Mouse (Mus musculus) adrenal gland, adult (tissue): ENCODE results near the gene Nxpe2.
A peak's percentile ranks its signal among the peaks of the same experiment; 100 is the strongest.

Source experiments
- DNase-seq, 2 experiments: peaks; one replicate each; pipeline ENCODE4 v3.0.0; 2022 to 2023; ENCODE audit warnings: low spot score in 1 of 2; ENCODE audit not compliant: inconsistent age in 2 of 2

Nxpe2 gene

DNA sequence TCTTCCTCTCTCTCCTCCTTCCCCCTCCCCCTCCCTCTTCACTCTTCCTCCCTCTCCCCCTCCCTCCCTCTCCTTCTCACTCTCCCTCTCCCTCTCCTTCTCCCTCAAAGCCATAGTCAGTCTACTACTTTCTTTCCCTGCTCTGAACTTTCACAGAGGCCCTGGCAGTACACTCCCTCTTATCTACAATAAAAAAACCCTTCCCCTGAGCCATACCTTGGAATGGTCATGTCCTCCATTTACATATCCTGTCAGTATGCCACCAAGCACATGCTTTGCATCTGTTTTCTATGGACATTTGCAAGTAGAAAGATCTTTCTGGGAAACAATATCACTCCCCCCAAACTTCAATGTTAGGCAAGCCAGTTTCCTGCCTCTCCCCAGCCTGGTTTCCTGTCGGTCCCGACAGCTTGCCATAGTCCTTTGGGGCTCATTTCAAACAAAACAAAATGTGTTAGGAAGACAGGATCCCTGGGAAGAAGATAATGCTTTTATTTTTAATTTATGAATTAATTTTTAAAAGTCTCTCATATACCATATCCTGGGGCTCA lies at the start of gene Nxpe2:
Nxpe2 (minus strand) TSS at position 307 of the 551 bp plus-strand sequence.
- peak in 1 of 2 experiments; percentile 22 for DNase-seq

DNA sequence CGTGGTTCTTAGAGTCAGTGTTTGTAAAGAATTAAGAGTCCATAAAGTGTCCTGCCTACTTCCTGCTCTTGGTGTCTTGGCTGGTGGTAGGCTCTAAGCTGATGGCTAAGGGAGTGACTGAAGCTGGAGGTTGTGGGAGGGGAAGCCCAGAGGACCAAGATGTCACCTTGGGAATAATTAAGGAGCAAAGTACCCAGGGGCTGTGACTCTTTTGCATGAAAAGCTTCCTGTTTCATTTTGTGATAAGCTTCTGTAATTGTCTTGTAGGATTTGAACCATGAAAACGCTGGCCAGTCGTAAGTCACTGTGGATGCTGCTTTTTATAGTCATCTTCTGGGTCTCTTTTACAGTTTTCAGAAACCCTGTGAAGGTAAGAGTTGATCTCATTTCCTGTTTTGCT lies 36.7 kb upstream of the Nxpe2 start:
- no peak for DNase-seq

- DNase-seq, result no peak
These were observed 35.2 kb upstream of the Nxpe2 start for GRCm38 (mm10) chr9:48388451-48388850.

DNA sequence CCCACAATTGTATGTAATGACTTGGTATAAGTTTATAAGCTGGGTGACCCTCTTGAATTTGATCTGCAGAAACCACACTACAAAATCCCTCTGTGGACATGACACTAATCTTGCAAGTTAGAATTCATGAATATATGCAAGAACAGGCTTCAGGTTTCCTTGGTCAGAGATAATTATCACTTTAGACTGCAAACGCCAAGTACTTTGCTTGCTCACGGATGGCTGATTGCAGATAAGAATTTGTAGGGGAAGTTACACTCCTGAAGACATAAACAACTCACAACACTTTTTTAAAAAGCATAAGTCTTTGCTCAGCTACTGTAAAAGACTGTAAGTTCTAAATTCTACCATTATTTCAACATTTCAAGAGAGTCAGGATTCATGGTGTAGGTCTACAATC lies 21.1 kb upstream of the Nxpe2 start:
- no peak for DNase-seq

- no peak for DNase-seq
These were observed 20.1 kb upstream of the Nxpe2 start for GRCm38 (mm10) chr9:48373232-48373878.

GRCm38 (mm10) chr9:48362743-48363142 lies 9.5 kb upstream of the Nxpe2 start:
- DNase-seq, result no peak

- DNase-seq, result no peak
These were observed 8.8 kb upstream of the Nxpe2 start for GRCm38 (mm10) chr9:48361815-48362631.

DNA sequence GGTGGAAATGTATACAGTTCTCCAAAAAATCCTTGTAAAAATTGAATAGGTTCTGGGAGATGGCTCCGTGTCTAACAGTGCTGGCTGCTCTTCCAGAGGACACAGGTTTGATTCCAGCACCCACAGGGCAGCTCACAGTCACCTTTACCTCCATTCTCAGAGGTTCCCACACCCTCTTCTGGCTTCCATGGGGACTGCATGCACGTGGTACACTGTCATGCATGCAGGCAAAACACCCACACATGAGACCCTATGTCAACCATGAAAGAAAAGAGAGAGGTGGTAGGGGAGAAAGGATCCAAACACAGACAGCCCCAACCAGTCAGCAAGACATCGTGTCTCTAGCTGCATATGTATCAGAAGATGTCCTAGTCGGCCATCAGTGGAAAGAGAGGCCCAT lies 7.6 kb upstream of the Nxpe2 start:
- DNase-seq, result no peak

DNA sequence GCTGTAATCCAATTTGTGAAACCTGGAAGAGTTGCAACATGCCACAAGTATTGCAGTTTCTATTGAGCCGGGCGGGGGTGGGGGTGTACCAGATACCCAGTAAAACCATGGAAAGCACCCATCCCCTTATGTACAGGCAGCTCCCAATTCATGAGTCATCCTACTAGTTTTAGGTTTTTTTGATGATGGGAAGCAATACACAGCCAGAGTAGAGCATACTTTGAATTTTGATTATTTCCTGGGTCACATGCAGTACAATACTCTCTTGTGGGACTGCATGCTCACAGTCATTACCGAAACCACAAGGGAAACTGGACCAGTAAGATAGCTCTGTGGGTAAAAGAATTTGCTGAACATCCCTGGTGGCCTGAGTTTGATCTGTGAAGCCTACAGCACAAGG lies 3.8 kb upstream of the Nxpe2 start:
- DNase-seq, result no peak

- peak; percentile 77 to 93 for DNase-seq
These were observed 1.5 kb upstream of the Nxpe2 start for GRCm38 (mm10) chr9:48354793-48355192.

DNA sequence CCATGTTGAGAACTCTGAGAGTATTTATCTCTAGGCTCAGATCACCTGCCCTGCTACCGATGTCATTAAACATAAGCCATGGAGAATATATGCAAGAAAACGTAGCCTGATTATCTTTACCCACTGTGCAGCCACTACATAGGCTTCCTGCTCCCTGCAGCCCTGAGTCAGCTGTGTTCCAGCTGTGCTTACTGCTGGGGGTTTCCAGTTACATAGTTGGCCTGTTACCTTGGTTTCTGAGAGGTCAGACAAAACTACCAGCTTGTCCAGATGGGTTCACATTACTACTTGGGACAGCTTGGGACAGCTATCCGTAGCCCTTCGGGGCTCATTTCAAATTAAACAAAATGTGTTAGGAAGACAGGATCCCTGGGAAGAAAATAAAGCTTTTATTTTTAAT lies 868 bp upstream of the Nxpe2 start:
- no peak for DNase-seq

DNA sequence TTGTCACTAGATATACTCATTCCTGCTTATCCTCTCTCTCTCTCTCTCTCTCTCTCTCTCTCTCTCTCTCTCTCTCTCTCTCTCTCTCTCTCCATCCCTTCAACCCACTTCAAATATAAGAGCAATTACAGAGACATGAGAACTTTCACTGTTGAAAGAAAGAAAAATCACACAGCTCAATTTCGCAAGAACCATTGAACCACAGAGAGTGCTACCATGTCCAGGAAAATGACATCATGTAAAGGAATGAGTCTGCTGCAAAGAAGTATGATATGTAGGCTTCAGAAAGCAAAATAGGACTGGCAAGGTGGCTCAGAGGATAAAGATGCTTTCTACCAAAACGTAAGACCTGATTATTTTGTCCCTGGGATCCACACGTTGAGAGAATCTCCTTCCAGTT lies 7.4 kb downstream of the Nxpe2 start:
- no peak for DNase-seq

DNA sequence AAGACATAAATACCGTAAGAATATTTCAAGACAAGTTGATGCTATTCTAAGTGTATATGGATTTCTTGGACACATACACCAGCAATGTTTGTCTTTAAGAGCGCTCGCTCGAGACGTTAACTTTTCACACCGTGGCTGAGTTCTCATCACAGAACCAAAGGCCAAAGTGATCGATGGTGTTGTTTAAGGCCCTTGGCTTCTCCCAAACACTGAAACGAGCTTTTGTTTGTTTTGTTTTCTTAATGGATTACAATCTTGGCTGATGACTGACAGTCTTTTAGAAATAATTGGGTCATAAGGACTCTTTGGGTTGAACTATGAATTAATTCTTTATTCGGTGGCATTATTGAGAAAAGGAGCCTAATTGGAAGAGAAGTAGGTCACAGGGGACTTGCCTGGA lies 7.8 kb downstream of the Nxpe2 start:
- no peak for DNase-seq

DNA sequence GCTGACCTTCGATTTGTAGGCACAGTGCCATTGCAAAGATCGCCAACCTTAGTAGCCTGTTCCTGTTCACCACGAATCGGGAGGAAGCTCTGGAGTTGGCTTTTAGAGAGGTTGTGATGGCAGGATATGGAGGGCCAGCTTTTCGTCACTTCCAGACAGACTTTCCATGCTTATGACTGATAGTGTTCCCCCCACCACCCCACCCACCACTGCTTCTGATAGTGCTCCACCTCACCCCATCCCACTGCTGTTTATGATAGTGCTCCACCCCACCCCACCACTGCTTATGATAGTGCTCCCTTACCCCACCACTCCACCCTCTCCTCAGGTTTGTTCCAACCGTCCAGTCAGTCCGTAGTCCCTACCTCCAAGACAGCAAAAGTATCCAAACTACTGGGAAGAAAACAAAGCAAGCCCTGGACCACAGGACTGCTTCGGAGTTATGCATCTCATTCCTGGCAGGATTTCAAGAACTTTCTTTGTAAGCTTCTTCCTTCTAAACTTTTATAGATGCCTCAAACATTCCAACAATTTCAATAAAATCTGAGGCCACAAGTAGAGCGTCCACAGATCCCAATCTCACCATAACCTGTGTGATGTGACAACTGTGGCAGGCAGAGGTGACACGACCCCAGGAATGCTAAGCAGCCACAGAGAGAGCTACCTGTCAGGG lies 12.4 kb downstream of the Nxpe2 start:
- no peak for DNase-seq

- no peak for DNase-seq
These were observed 13.7 kb downstream of the Nxpe2 start for GRCm38 (mm10) chr9:48339563-48339962.

- DNase-seq, result no peak
These were observed 14.3 kb downstream of the Nxpe2 start for GRCm38 (mm10) chr9:48338783-48339455.

- DNase-seq, result no peak
These were observed 23.7 kb downstream of the Nxpe2 start for GRCm38 (mm10) chr9:48329597-48329996.

- no peak for DNase-seq
These were observed 26.9 kb downstream of the Nxpe2 start for GRCm38 (mm10) chr9:48326338-48326737.

DNA sequence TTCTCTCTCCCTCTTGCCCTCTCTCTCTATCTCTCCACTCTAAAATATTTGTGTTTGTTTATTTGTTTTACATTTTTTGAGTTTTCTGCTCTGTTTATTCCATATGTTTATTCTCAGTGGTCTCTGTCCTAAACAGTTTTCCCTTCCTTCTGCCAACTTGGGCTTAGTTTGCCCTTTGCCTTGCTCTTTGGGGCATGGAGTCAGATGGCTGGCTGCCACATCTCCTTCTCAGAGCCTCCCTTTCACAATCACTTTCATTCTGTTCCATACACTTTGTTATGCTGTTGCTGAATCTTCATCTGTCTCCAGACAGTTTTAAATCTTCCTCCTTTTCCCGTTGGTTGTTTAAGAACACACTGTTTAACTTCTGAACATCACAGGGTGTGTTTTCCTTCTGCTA lies 37.4 kb downstream of the Nxpe2 start:
- peak in 1 of 2 experiments; percentile 34 for DNase-seq

DNA sequence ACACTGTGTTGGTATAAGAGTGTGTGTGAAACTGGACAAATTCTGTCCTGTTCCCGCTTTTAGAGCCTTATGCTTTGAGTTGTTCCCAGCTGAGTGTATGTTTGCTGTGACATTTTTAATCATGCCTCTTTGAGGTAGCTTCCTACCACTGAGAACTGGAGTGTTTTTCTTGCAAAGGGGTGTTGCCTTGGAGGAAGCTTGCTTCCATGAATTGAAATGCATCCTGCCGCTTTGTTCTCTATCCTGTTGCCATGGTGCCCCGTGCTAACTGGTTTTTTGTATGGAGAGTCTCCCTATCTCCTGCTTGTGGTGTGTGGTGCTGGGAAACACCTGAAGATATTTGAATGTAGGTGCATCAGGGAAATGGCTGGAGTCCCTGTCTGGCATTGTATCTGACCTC lies 39.1 kb downstream of the Nxpe2 start:
- DNase-seq, result peak in 1 of 2 experiments; percentile 32

DNA sequence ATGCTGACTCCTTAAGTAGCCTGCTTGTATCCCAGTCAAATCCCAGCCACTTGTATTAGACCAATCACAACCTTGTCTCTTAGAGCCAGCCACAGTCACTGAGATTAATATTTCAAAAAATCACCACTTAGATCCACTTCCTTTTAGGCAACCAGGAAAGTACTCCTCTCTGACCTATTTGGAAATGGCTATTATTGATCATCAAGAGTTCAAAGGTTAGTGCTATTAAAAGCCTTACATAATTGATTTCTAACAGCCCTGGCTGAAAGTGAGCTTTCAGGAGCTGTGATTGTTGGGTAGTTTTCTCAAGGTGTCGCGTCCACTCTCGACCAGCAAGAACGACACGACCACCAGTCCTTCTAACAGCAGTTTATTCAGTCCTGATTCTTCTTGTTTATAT lies 42.0 kb downstream of the Nxpe2 start:
- no peak for DNase-seq
